Mouse (Mus musculus) midbrain, embryonic 11.5 days (tissue): ENCODE data around the gene Sema3b. TPM values are rescaled to one million over a fixed set of nuclear protein-coding genes. Genes with fewer than 3 reads are reported as not detected.

Experiments used
- ATAC-seq: fragments of 200-750 bp; cut with Nextera tagmentation; 2 replicates; pipeline ENCODE4 v1.8.0; 2017; ENCODE audit warnings: moderate TSS enrichment, moderate library complexity; ENCODE audit not compliant: low FRiP score
- DNase-seq: peaks from one replicate; pipeline ENCODE4 v3.0.0; 2015; ENCODE audit warnings: low spot score; ENCODE audit errors: missing footprints
- H3K27ac ChIP-seq: fragments of 300-500 bp; sonication (generic); 2 replicates; pipeline ENCODE4 v1.5.1; 2014; ENCODE audit warnings: low read depth, low read length
- H3K27me3 ChIP-seq: fragments of 300-500 bp; sonication (generic); 2 replicates; pipeline ENCODE4 v1.6.1; 2014; ENCODE audit warnings: mild to moderate bottlenecking, low read length, moderate library complexity, mixed read lengths; ENCODE audit not compliant: control insufficient read depth, insufficient read depth
- H3K36me3 ChIP-seq: fragments of 300-500 bp; sonication (generic); 2 replicates; pipeline ENCODE4 v1.6.1; 2014; ENCODE audit warnings: mild to moderate bottlenecking, low read length, moderate library complexity, mixed read lengths; ENCODE audit not compliant: control insufficient read depth, insufficient read depth
- H3K4me1 ChIP-seq: fragments of 300-500 bp; sonication (generic); 2 replicates; pipeline ENCODE4 v1.6.1; 2014; ENCODE audit warnings: low read length; ENCODE audit not compliant: control insufficient read depth, insufficient read depth
- H3K4me2 ChIP-seq: fragments of 300-500 bp; sonication (generic); 2 replicates; pipeline ENCODE4 v1.6.1; 2014; ENCODE audit warnings: mild to moderate bottlenecking, moderate library complexity
- H3K4me3 ChIP-seq: fragments of 300-500 bp; sonication (generic); 2 replicates; pipeline ENCODE4 v1.5.1; 2014; ENCODE audit warnings: low read depth, low read length
- H3K9ac ChIP-seq: fragments of 300-500 bp; sonication (generic); 2 replicates; pipeline ENCODE4 v1.6.1; 2014; ENCODE audit warnings: low read length
- H3K9me3 ChIP-seq: fragments of 300-500 bp; sonication (generic); 2 replicates; pipeline ENCODE4 v1.6.1; 2016; ENCODE audit warnings: low read length; ENCODE audit not compliant: control insufficient read depth
- WGBS: fragments of 180-500 bp; shearing (Covaris S2); extraction: QIAGEN DNeasy Blood & Tissue Kit; methylation state at CpG from one replicate; pipeline ENCODE4 v1.1.7; 2014; 5-methylcytosine and 5-hydroxymethylcytosine counted together
- polyA plus RNA-seq: library from polyadenylated mRNA; unstranded; fragments of >200 nt; fragmentation: Nextera tagmentation; extraction: Ambion mirVana; gene quantifications from 2 replicates; pipeline ENCODE4 v1.2.1, GENCODE M21; 2014

Gene Sema3b
- polyA plus RNA-seq, 1 experiment from 2014 or later = 2.1 TPM

GRCm38 (mm10) chr9:107620954-107621353 is 11.9 kb upstream of the Sema3b start:
- DNase-seq (no peak), ATAC-seq (no peak)
- Histone ChIP-seq H3K4me3 (no peak overlapping the region), H3K9ac (no peak overlapping the region), H3K36me3 (peaks cover 40% of the 10 kb centered on the region), H3K27me3 (no peaks in the 10 kb centered on the region), H3K4me1 (peaks cover 6% of the 10 kb centered on the region), H3K9me3 (no peaks in the 10 kb centered on the region), H3K27ac (no peak overlapping the region), H3K4me2 (no peak overlapping the region)

- Histone ChIP-seq H3K27ac (no peak overlapping the region), H3K9me3 (no peaks in the 10 kb centered on the region), H3K27me3 (no peaks in the 10 kb centered on the region), H3K9ac (no peak overlapping the region), H3K4me2 (no peak overlapping the region), H3K36me3 (peaks cover 53% of the 10 kb centered on the region), H3K4me3 (no peak overlapping the region), H3K4me1 (peaks cover 10% of the 10 kb centered on the region)
- ATAC-seq (no peak), DNase-seq (no peak)
- 88% methylated on average over 13 of the region's 13 CpGs for WGBS
Observed at GRCm38 (mm10) chr9:107619546-107619879, 10.5 kb upstream of the Sema3b start.

- ATAC-seq (no peak), DNase-seq (no peak)
- Histone ChIP-seq H3K4me2 (no peak overlapping the region), H3K36me3 (peaks cover 58% of the 10 kb centered on the region), H3K4me1 (peaks cover 13% of the 10 kb centered on the region), H3K9ac (no peak overlapping the region), H3K4me3 (no peak overlapping the region), H3K9me3 (no peaks in the 10 kb centered on the region), H3K27ac (no peak overlapping the region), H3K27me3 (no peaks in the 10 kb centered on the region)
- 86% methylated on average over 13 of the region's 13 CpGs for WGBS
Observed at GRCm38 (mm10) chr9:107618778-107619545, 9.9 kb upstream of the Sema3b start.

GRCm38 (mm10) chr9:107618098-107618497 is 9.1 kb upstream of the Sema3b start:
- Histone ChIP-seq H3K4me2 (no peak overlapping the region), H3K9ac (no peak overlapping the region), H3K9me3 (no peaks in the 10 kb centered on the region), H3K4me1 (peaks cover 14% of the 10 kb centered on the region), H3K36me3 (peaks cover 58% of the 10 kb centered on the region), H3K27me3 (no peaks in the 10 kb centered on the region), H3K4me3 (no peak overlapping the region), H3K27ac (no peak overlapping the region)
- 94% methylated on average over 6 of the region's 6 CpGs for WGBS
- ATAC-seq = no peak
- no peak for DNase-seq

- Histone ChIP-seq H3K9me3 (no peaks in the 10 kb centered on the region), H3K4me1 (peaks cover 16% of the 10 kb centered on the region), H3K27ac (no peak overlapping the region), H3K27me3 (no peaks in the 10 kb centered on the region), H3K4me3 (no peak overlapping the region), H3K4me2 (no peak overlapping the region), H3K9ac (no peak overlapping the region), H3K36me3 (peaks cover 58% of the 10 kb centered on the region)
- DNase-seq = no peak
- WGBS = 85% methylated on average over 2 of the region's 2 CpGs
- ATAC-seq = no peak
Observed at GRCm38 (mm10) chr9:107617461-107617860, 8.4 kb upstream of the Sema3b start.

- 70% methylated on average over 4 of the region's 4 CpGs for WGBS
- DNase-seq (no peak), ATAC-seq (no peak)
- Histone ChIP-seq H3K9ac (no peak overlapping the region; the same call in 1 of the 2 replicates), H3K27ac (peak overlapping the region; percentile 64), H3K4me2 (no peak overlapping the region), H3K36me3 (peaks cover 54% of the 10 kb centered on the region), H3K9me3 (no peaks in the 10 kb centered on the region), H3K4me1 (peaks cover 29% of the 10 kb centered on the region), H3K27me3 (no peaks in the 10 kb centered on the region), H3K4me3 (no peak overlapping the region)
Observed at GRCm38 (mm10) chr9:107615035-107615434, 6.0 kb upstream of the Sema3b start.

- Histone ChIP-seq H3K27ac (peak overlapping the region; percentile 77), H3K4me3 (no peak overlapping the region), H3K4me2 (peak overlapping the region; percentile 16; the same call in 1 of the 2 replicates), H3K9me3 (no peaks in the 10 kb centered on the region), H3K9ac (peak overlapping the region; percentile 22), H3K4me1 (peaks cover 41% of the 10 kb centered on the region), H3K36me3 (peaks cover 34% of the 10 kb centered on the region), H3K27me3 (no peaks in the 10 kb centered on the region)
- no peak for DNase-seq
- 12% methylated on average over 12 of the region's 12 CpGs for WGBS
- ATAC-seq = peak; percentile 15
Observed at GRCm38 (mm10) chr9:107612945-107613569, 4.0 kb upstream of the Sema3b start.

- peak overlapping the region; percentile 86 for H3K27ac ChIP-seq
- WGBS = 4% methylated on average over 42 of the region's 48 CpGs
- DNase-seq (peak; percentile 100), ATAC-seq (peak; percentile 95)
- no peaks in the 10 kb centered on the region for H3K9me3 ChIP-seq
- peak overlapping the region; percentile 72 for H3K9ac ChIP-seq
- H3K36me3 ChIP-seq = peaks cover 30% of the 10 kb centered on the region
- no peaks in the 10 kb centered on the region for H3K27me3 ChIP-seq
- peak overlapping the region; percentile 25 for H3K4me3 ChIP-seq
- peak overlapping the region; percentile 43 for H3K4me2 ChIP-seq
- peaks cover 41% of the 10 kb centered on the region for H3K4me1 ChIP-seq
Observed at GRCm38 (mm10) chr9:107612191-107612944, 3.3 kb upstream of the Sema3b start.
